Mouse (Mus musculus): ENCODE measurements around the gene Rnf144b. TPM values are rescaled to one million over a fixed set of nuclear protein-coding genes. Genes with fewer than 3 reads are reported as not detected.

The Rnf144b gene
- polyA plus RNA-seq, 1 experiment, result 8.3 TPM

- TF ChIP-seq POLR2A (IDR thresholded peaks at IDR 0.05; ENCODE audit: borderline replicate concordance, control insufficient read depth, low read depth, low read length) (no peak), CTCF (IDR thresholded peaks at IDR 0.05; ENCODE audit: control insufficient read depth, insufficient read depth, low read length) (no peak)
- H3K4me3 ChIP-seq (replicated peaks; ENCODE audit: control insufficient read depth, low read depth, low read length), result no peak overlapping the region
- peaks cover 1% of the 10 kb centered on the region; the same call in 1 of the 2 replicates for H3K4me1 ChIP-seq (ENCODE audit: control insufficient read depth, insufficient read depth, low read length)
- H3K27ac ChIP-seq (ENCODE audit: control insufficient read depth, insufficient read depth, low read depth, low read length, poor library complexity), result no peak overlapping the region
- 82% methylated on average over 4 of the region's 4 CpGs for WGBS
Observed at GRCm38 (mm10) chr13:47210496-47210895, 88.0 kb downstream of the Rnf144b start.

- no peak for TF ChIP-seq POLR2A (IDR thresholded peaks at IDR 0.05; ENCODE audit: borderline replicate concordance, control insufficient read depth, low read depth, low read length)
- no peak for TF ChIP-seq CTCF (IDR thresholded peaks at IDR 0.05; ENCODE audit: control insufficient read depth, insufficient read depth, low read length)
- no peak overlapping the region for H3K4me3 ChIP-seq (replicated peaks; ENCODE audit: control insufficient read depth, low read depth, low read length)
- H3K4me1 ChIP-seq (ENCODE audit: control insufficient read depth, insufficient read depth, low read length), result peaks cover 1% of the 10 kb centered on the region; the same call in 1 of the 2 replicates
- 79% methylated on average over 6 of the region's 6 CpGs for WGBS
- no peak overlapping the region for H3K27ac ChIP-seq (ENCODE audit: control insufficient read depth, insufficient read depth, low read depth, low read length, poor library complexity)
Observed at GRCm38 (mm10) chr13:47210992-47211391, 88.5 kb downstream of the Rnf144b start.

GRCm38 (mm10) chr13:47211581-47211980, 89.1 kb downstream of the Rnf144b start:
- Histone ChIP-seq H3K4me1 (ENCODE audit: control insufficient read depth, insufficient read depth, low read length) (peaks cover 1% of the 10 kb centered on the region; the same call in 1 of the 2 replicates), H3K4me3 (replicated peaks; ENCODE audit: control insufficient read depth, low read depth, low read length) (no peak overlapping the region), H3K27ac (ENCODE audit: control insufficient read depth, insufficient read depth, low read depth, low read length, poor library complexity) (no peak overlapping the region)
- 85% methylated on average over 7 of the region's 7 CpGs for WGBS
- TF ChIP-seq POLR2A (IDR thresholded peaks at IDR 0.05; ENCODE audit: borderline replicate concordance, control insufficient read depth, low read depth, low read length) (no peak), CTCF (IDR thresholded peaks at IDR 0.05; ENCODE audit: control insufficient read depth, insufficient read depth, low read length) (no peak)

- TF ChIP-seq POLR2A (IDR thresholded peaks at IDR 0.05; ENCODE audit: borderline replicate concordance, control insufficient read depth, low read depth, low read length), result no peak
- no peak for TF ChIP-seq CTCF (IDR thresholded peaks at IDR 0.05; ENCODE audit: control insufficient read depth, insufficient read depth, low read length)
- 87% methylated on average over 10 of the region's 10 CpGs for WGBS
- no peak overlapping the region for H3K27ac ChIP-seq (ENCODE audit: control insufficient read depth, insufficient read depth, low read depth, low read length, poor library complexity)
Observed at GRCm38 (mm10) chr13:47213817-47214216, 91.4 kb downstream of the Rnf144b start.

GRCm38 (mm10) chr13:47214895-47215294, 92.4 kb downstream of the Rnf144b start:
- H3K4me3 ChIP-seq (replicated peaks; ENCODE audit: control insufficient read depth, low read depth, low read length), result no peak overlapping the region
- H3K27ac ChIP-seq (ENCODE audit: control insufficient read depth, insufficient read depth, low read depth, low read length, poor library complexity), result no peak overlapping the region
- H3K4me1 ChIP-seq (ENCODE audit: control insufficient read depth, insufficient read depth, low read length), result peaks cover 1% of the 10 kb centered on the region; the same call in 1 of the 2 replicates
- no peak for TF ChIP-seq CTCF (IDR thresholded peaks at IDR 0.05; ENCODE audit: control insufficient read depth, insufficient read depth, low read length)
- TF ChIP-seq POLR2A (IDR thresholded peaks at IDR 0.05; ENCODE audit: borderline replicate concordance, control insufficient read depth, low read depth, low read length), result no peak
- 44% methylated on average over 5 of the region's 5 CpGs for WGBS

More at GRCm38 (mm10) chr13:47213817-47214216, 91.4 kb downstream of the Rnf144b start:
- H3K4me1 ChIP-seq (ENCODE audit: control insufficient read depth, insufficient read depth, low read length), result peaks cover 1% of the 10 kb centered on the region; the same call in 1 of the 2 replicates
- no peak overlapping the region for H3K4me3 ChIP-seq (replicated peaks; ENCODE audit: control insufficient read depth, low read depth, low read length)

- WGBS, result 87% methylated on average over 20 of the region's 20 CpGs
- Histone ChIP-seq H3K4me1 (ENCODE audit: control insufficient read depth, insufficient read depth, low read length) (peaks cover 1% of the 10 kb centered on the region; the same call in 1 of the 2 replicates), H3K27ac (ENCODE audit: control insufficient read depth, insufficient read depth, low read depth, low read length, poor library complexity) (no peak overlapping the region)
Observed at GRCm38 (mm10) chr13:47215815-47216585, 93.5 kb downstream of the Rnf144b start.

GRCm38 (mm10) chr13:47217107-47217571, 94.7 kb downstream of the Rnf144b start:
- peaks cover 1% of the 10 kb centered on the region; the same call in 1 of the 2 replicates for H3K4me1 ChIP-seq (ENCODE audit: control insufficient read depth, insufficient read depth, low read length)
- TF ChIP-seq CTCF (IDR thresholded peaks at IDR 0.05; ENCODE audit: control insufficient read depth, insufficient read depth, low read length) (no peak), POLR2A (IDR thresholded peaks at IDR 0.05; ENCODE audit: borderline replicate concordance, control insufficient read depth, low read depth, low read length) (no peak)
- H3K4me3 ChIP-seq (replicated peaks; ENCODE audit: control insufficient read depth, low read depth, low read length), result no peak overlapping the region
- WGBS, result 68% methylated on average over 5 of the region's 5 CpGs
- H3K27ac ChIP-seq (ENCODE audit: control insufficient read depth, insufficient read depth, low read depth, low read length, poor library complexity), result no peak overlapping the region

More at GRCm38 (mm10) chr13:47215815-47216585, 93.5 kb downstream of the Rnf144b start:
- TF ChIP-seq POLR2A (IDR thresholded peaks at IDR 0.05; ENCODE audit: borderline replicate concordance, control insufficient read depth, low read depth, low read length) (no peak), CTCF (IDR thresholded peaks at IDR 0.05; ENCODE audit: control insufficient read depth, insufficient read depth, low read length) (no peak)
- no peak overlapping the region for H3K4me3 ChIP-seq (replicated peaks; ENCODE audit: control insufficient read depth, low read depth, low read length)

- WGBS, result 81% methylated on average over 6 of the region's 6 CpGs
- H3K4me3 ChIP-seq (replicated peaks; ENCODE audit: control insufficient read depth, low read depth, low read length), result no peak overlapping the region
- no peak overlapping the region for H3K27ac ChIP-seq (ENCODE audit: control insufficient read depth, insufficient read depth, low read depth, low read length, poor library complexity)
- TF ChIP-seq POLR2A (IDR thresholded peaks at IDR 0.05; ENCODE audit: borderline replicate concordance, control insufficient read depth, low read depth, low read length), result no peak
- no peak for TF ChIP-seq CTCF (IDR thresholded peaks at IDR 0.05; ENCODE audit: control insufficient read depth, insufficient read depth, low read length)
- peaks cover 1% of the 10 kb centered on the region; the same call in 1 of the 2 replicates for H3K4me1 ChIP-seq (ENCODE audit: control insufficient read depth, insufficient read depth, low read length)
Observed at GRCm38 (mm10) chr13:47218351-47218750, 95.9 kb downstream of the Rnf144b start.

All from bone marrow, adult 2 months (tissue).